Mouse (Mus musculus): ENCODE data around the gene Acsl3.

Gene Acsl3

GRCm38 (mm10) chr1:78686872-78687271, 29.2 kb downstream of the Acsl3 start:
- DNase-seq (ENCODE audit: low spot score): peak; percentile 38

GRCm38 (mm10) chr1:78688149-78688548, 30.5 kb downstream of the Acsl3 start:
- no peak for DNase-seq (ENCODE audit: low spot score)

- DNase-seq (ENCODE audit: low spot score): no peak
These were observed 37.1 kb downstream of the Acsl3 start for GRCm38 (mm10) chr1:78694503-78695258.

- no peak for DNase-seq (ENCODE audit: low spot score)
These were observed 38.7 kb downstream of the Acsl3 start for GRCm38 (mm10) chr1:78696305-78696704.

- no peak for DNase-seq (ENCODE audit: low spot score)
These were observed 39.3 kb downstream of the Acsl3 start for GRCm38 (mm10) chr1:78696903-78697302.

- DNase-seq (ENCODE audit: low spot score): no peak
These were observed 40.5 kb downstream of the Acsl3 start for GRCm38 (mm10) chr1:78698138-78698537.

- no peak for DNase-seq (ENCODE audit: low spot score)
These were observed 44.1 kb downstream of the Acsl3 start for GRCm38 (mm10) chr1:78701740-78702139.

- DNase-seq (ENCODE audit: low spot score): no peak
These were observed 44.8 kb downstream of the Acsl3 start for GRCm38 (mm10) chr1:78702282-78702963.

- DNase-seq (ENCODE audit: low spot score): no peak
These were observed 45.3 kb downstream of the Acsl3 start for GRCm38 (mm10) chr1:78702964-78703285.

GRCm38 (mm10) chr1:78706338-78706737, 48.7 kb downstream of the Acsl3 start:
- no peak for DNase-seq (ENCODE audit: low spot score)

- DNase-seq (ENCODE audit: low spot score): peak; percentile 55
These were observed 49.7 kb downstream of the Acsl3 start for GRCm38 (mm10) chr1:78707280-78707679.

GRCm38 (mm10) chr1:78710026-78710425, 52.4 kb downstream of the Acsl3 start:
- DNase-seq (ENCODE audit: low spot score): no peak

- no peak for DNase-seq (ENCODE audit: low spot score)
These were observed 53.1 kb downstream of the Acsl3 start for GRCm38 (mm10) chr1:78710613-78711329.

GRCm38 (mm10) chr1:78724458-78725190, 67.0 kb downstream of the Acsl3 start:
- peak; percentile 93 for DNase-seq (ENCODE audit: low spot score)

GRCm38 (mm10) chr1:78725191-78725490, 67.5 kb downstream of the Acsl3 start:
- DNase-seq (ENCODE audit: low spot score): no peak

GRCm38 (mm10) chr1:78725617-78726223, 68.1 kb downstream of the Acsl3 start:
- DNase-seq (ENCODE audit: low spot score): peak; percentile 27

GRCm38 (mm10) chr1:78730114-78730720, 72.6 kb downstream of the Acsl3 start:
- peak; percentile 34 for DNase-seq (ENCODE audit: low spot score)

GRCm38 (mm10) chr1:78732290-78732689, 74.7 kb downstream of the Acsl3 start:
- no peak for DNase-seq (ENCODE audit: low spot score)

GRCm38 (mm10) chr1:78734261-78735000, 76.8 kb downstream of the Acsl3 start:
- DNase-seq (ENCODE audit: low spot score): no peak

GRCm38 (mm10) chr1:78737646-78738045, 80.0 kb downstream of the Acsl3 start:
- no peak for DNase-seq (ENCODE audit: low spot score)

GRCm38 (mm10) chr1:78740676-78741075, 83.1 kb downstream of the Acsl3 start:
- no peak for DNase-seq (ENCODE audit: low spot score)
